Mouse (Mus musculus): ENCODE measurements around the gene Gm7247.
"Not testable (repeated sequence)": the region's sequence is repeated elsewhere in the genome, so short reads cannot be mapped to it uniquely, and the experiment has no call there.

The Gm7247 gene

GRCm38 (mm10) chr14:51451557-51451956 is 90.0 kb downstream of the Gm7247 start, which contains the start of gene Vmn2r89:
Vmn2r89 (plus strand) TSS chr14:51451857.
- DNase-seq (ENCODE audit: low read depth, low spot score); H3K36me3 ChIP-seq (ENCODE audit: control insufficient read depth, insufficient read depth, low read length, poor library complexity, severe bottlenecking); H3K27me3 ChIP-seq (ENCODE audit: control insufficient read depth, insufficient read depth, low read length, poor library complexity, severe bottlenecking): not testable (repeated sequence)

- not testable (repeated sequence) for DNase-seq (ENCODE audit: low read depth, low spot score); H3K36me3 ChIP-seq (ENCODE audit: control insufficient read depth, insufficient read depth, low read length, poor library complexity, severe bottlenecking); H3K27me3 ChIP-seq (ENCODE audit: control insufficient read depth, insufficient read depth, low read length, poor library complexity, severe bottlenecking)
Measured at GRCm38 (mm10) chr14:51480278-51480677, 118.7 kb downstream of the Gm7247 start.

- H3K27me3 ChIP-seq (ENCODE audit: control insufficient read depth, insufficient read depth, low read length, poor library complexity, severe bottlenecking); H3K36me3 ChIP-seq (ENCODE audit: control insufficient read depth, insufficient read depth, low read length, poor library complexity, severe bottlenecking); DNase-seq (ENCODE audit: low read depth, low spot score): not testable (repeated sequence)
Measured at GRCm38 (mm10) chr14:51481332-51482015, 119.9 kb downstream of the Gm7247 start.

- DNase-seq (ENCODE audit: low read depth, low spot score), result no peak
- Histone ChIP-seq H3K36me3 (ENCODE audit: control insufficient read depth, insufficient read depth, low read length, poor library complexity, severe bottlenecking) (no peaks in the 10 kb centered on the region), H3K27me3 (ENCODE audit: control insufficient read depth, insufficient read depth, low read length, poor library complexity, severe bottlenecking) (no peaks in the 10 kb centered on the region)
Measured at GRCm38 (mm10) chr14:51482051-51482715, 120.6 kb downstream of the Gm7247 start.

GRCm38 (mm10) chr14:51482971-51483381 is 121.4 kb downstream of the Gm7247 start:
- not testable (repeated sequence) for H3K36me3 ChIP-seq (ENCODE audit: control insufficient read depth, insufficient read depth, low read length, poor library complexity, severe bottlenecking); DNase-seq (ENCODE audit: low read depth, low spot score); H3K27me3 ChIP-seq (ENCODE audit: control insufficient read depth, insufficient read depth, low read length, poor library complexity, severe bottlenecking)

GRCm38 (mm10) chr14:51483671-51484070 is 122.1 kb downstream of the Gm7247 start:
- Histone ChIP-seq H3K36me3 (ENCODE audit: control insufficient read depth, insufficient read depth, low read length, poor library complexity, severe bottlenecking) (no peaks in the 10 kb centered on the region), H3K27me3 (ENCODE audit: control insufficient read depth, insufficient read depth, low read length, poor library complexity, severe bottlenecking) (no peaks in the 10 kb centered on the region)
- DNase-seq (ENCODE audit: low read depth, low spot score), result no peak

- H3K27me3 ChIP-seq (ENCODE audit: control insufficient read depth, insufficient read depth, low read length, poor library complexity, severe bottlenecking), result no peaks in the 10 kb centered on the region
- H3K36me3 ChIP-seq (ENCODE audit: control insufficient read depth, insufficient read depth, low read length, poor library complexity, severe bottlenecking), result no peaks in the 10 kb centered on the region
- DNase-seq (ENCODE audit: low read depth, low spot score), result no peak
Measured at GRCm38 (mm10) chr14:51486111-51486510, 124.6 kb downstream of the Gm7247 start.

- no peaks in the 10 kb centered on the region for H3K36me3 ChIP-seq (ENCODE audit: control insufficient read depth, insufficient read depth, low read length, poor library complexity, severe bottlenecking)
- no peaks in the 10 kb centered on the region for H3K27me3 ChIP-seq (ENCODE audit: control insufficient read depth, insufficient read depth, low read length, poor library complexity, severe bottlenecking)
- DNase-seq (ENCODE audit: low read depth, low spot score), result no peak
Measured at GRCm38 (mm10) chr14:51495781-51496180, 134.2 kb downstream of the Gm7247 start.

- H3K36me3 ChIP-seq (ENCODE audit: control insufficient read depth, insufficient read depth, low read length, poor library complexity, severe bottlenecking), result no peaks in the 10 kb centered on the region
- DNase-seq (ENCODE audit: low read depth, low spot score), result no peak
- no peaks in the 10 kb centered on the region for H3K27me3 ChIP-seq (ENCODE audit: control insufficient read depth, insufficient read depth, low read length, poor library complexity, severe bottlenecking)
Measured at GRCm38 (mm10) chr14:51496955-51497354, 135.4 kb downstream of the Gm7247 start.

- no peaks in the 10 kb centered on the region for H3K27me3 ChIP-seq (ENCODE audit: control insufficient read depth, insufficient read depth, low read length, poor library complexity, severe bottlenecking)
- DNase-seq (ENCODE audit: low read depth, low spot score), result no peak
- H3K36me3 ChIP-seq (ENCODE audit: control insufficient read depth, insufficient read depth, low read length, poor library complexity, severe bottlenecking), result no peaks in the 10 kb centered on the region
Measured at GRCm38 (mm10) chr14:51497958-51498357, 136.4 kb downstream of the Gm7247 start.

- no peaks in the 10 kb centered on the region for H3K27me3 ChIP-seq (ENCODE audit: control insufficient read depth, insufficient read depth, low read length, poor library complexity, severe bottlenecking)
- no peaks in the 10 kb centered on the region for H3K36me3 ChIP-seq (ENCODE audit: control insufficient read depth, insufficient read depth, low read length, poor library complexity, severe bottlenecking)
- DNase-seq (ENCODE audit: low read depth, low spot score), result no peak
Measured at GRCm38 (mm10) chr14:51499707-51500275, 138.2 kb downstream of the Gm7247 start.

- H3K27me3 ChIP-seq (ENCODE audit: control insufficient read depth, insufficient read depth, low read length, poor library complexity, severe bottlenecking), result no peaks in the 10 kb centered on the region
- DNase-seq (ENCODE audit: low read depth, low spot score), result no peak
- H3K36me3 ChIP-seq (ENCODE audit: control insufficient read depth, insufficient read depth, low read length, poor library complexity, severe bottlenecking), result no peaks in the 10 kb centered on the region
Measured at GRCm38 (mm10) chr14:51500461-51500860, 138.9 kb downstream of the Gm7247 start.

GRCm38 (mm10) chr14:51507416-51507815 is 145.9 kb downstream of the Gm7247 start:
- DNase-seq (ENCODE audit: low read depth, low spot score), result no peak
- Histone ChIP-seq H3K27me3 (ENCODE audit: control insufficient read depth, insufficient read depth, low read length, poor library complexity, severe bottlenecking) (no peaks in the 10 kb centered on the region), H3K36me3 (ENCODE audit: control insufficient read depth, insufficient read depth, low read length, poor library complexity, severe bottlenecking) (no peaks in the 10 kb centered on the region)

GRCm38 (mm10) chr14:51552490-51552889 is 190.9 kb downstream of the Gm7247 start, which contains the start of gene Gm5622:
Gm5622 (plus strand) TSS chr14:51552790.
- no peaks in the 10 kb centered on the region for H3K36me3 ChIP-seq (ENCODE audit: control insufficient read depth, insufficient read depth, low read length, poor library complexity, severe bottlenecking)
- DNase-seq (ENCODE audit: low read depth, low spot score), result no peak
- no peaks in the 10 kb centered on the region for H3K27me3 ChIP-seq (ENCODE audit: control insufficient read depth, insufficient read depth, low read length, poor library complexity, severe bottlenecking)

- H3K27me3 ChIP-seq (ENCODE audit: control insufficient read depth, insufficient read depth, low read length, poor library complexity, severe bottlenecking); DNase-seq (ENCODE audit: low read depth, low spot score); H3K36me3 ChIP-seq (ENCODE audit: control insufficient read depth, insufficient read depth, low read length, poor library complexity, severe bottlenecking): not testable (repeated sequence)
Measured at GRCm38 (mm10) chr14:51573963-51574362, 212.4 kb downstream of the Gm7247 start, which contains the start of gene Gm17175. Gm17175 (minus strand) TSS chr14:51574063.
